Comparison of ENCODE assay signal across 9 mouse cellular contexts in genomic region chr15:31344811-31345211, GRCm38 (mm10). TPM values are rescaled to one million over a fixed set of nuclear protein-coding genes. Genes with fewer than 3 reads are reported as not detected.
DNase-seq lines count a peak whose midpoint lies in the region; ATAC-seq and TF ChIP-seq lines count a peak whose summit lies in the region.
"Had no signal": no experiment of that assay in that cellular context is flagged by ENCODE, and none has a peak within 500 bp of the region (broad histone marks: within the 10 kb centered on the region; RNA-seq: fewer than 3 reads in every experiment).

No protein-coding gene starts in this region.

- in situ Hi-C loops in Patski (cut with MboI; ENCODE audit: low pct_unique_long_range_greater_than_20kb): loop anchor here (10.0 kb wide), 1 partner anchor 920 kb away; no protein-coding TSS in a partner anchor

- CTCF ChIA-PET in Patski (lab: Charles Lee): interaction anchor here (1.0 to 1.5 kb wide), 3 partner anchors 9 to 103 kb away, joined by 3 to 4 read pairs (median 4); no protein-coding TSS in a partner anchor

- POLR2A ChIA-PET in Patski (lab: Charles Lee): interaction anchor here (0.6 to 1.0 kb wide), 3 partner anchors 9 to 108 kb away, joined by 3 to 6 read pairs (median 4); no protein-coding TSS in a partner anchor

- DNase-seq in left cerebral cortex, adult 18-20 months (ENCODE audit: low spot score in 2 of 2): peak; percentile 73 to 74
- DNase-seq in left cerebral cortex, postnatal 4 days: no peak
- no peak for DNase-seq in Patski (ENCODE audit: low read depth, low spot score)
- peak; percentile 75 to 86 for DNase-seq in layer of hippocampus, adult 8-10 months (ENCODE audit: low spot score in 2 of 2)
- DNase-seq in right cerebral cortex, postnatal 14 days: peak; percentile 52
- DNase-seq in adrenal gland, postnatal 25 days: no peak
- DNase-seq in heart, postnatal 10 days: no peak
- DNase-seq: lung, postnatal 14 days had no signal

- ATAC-seq in Patski: peak; percentile 27
- no peak for ATAC-seq in erythroid progenitor cell, adult 5-6 weeks (replicated peaks; ENCODE audit: low FRiP score, poor library complexity, severe bottlenecking)

- no peak for TF ChIP-seq CTCF in Patski (IDR thresholded peaks at IDR 0.05)

- intact Hi-C loops in left cerebral cortex, postnatal 4 days (cut with DNase I): no loop called here
- intact Hi-C loops in heart, postnatal 10 days (cut with DNase I): loop anchor here (2.0 kb wide), 1 partner anchor 20 kb away; no protein-coding TSS in a partner anchor

- no peaks in the 10 kb centered on the region for H3K27me3 ChIP-seq in Patski

RNA-seq across cellular contexts. Expression of gene Ankrd33b, which starts 22.7 kb away (rescaled TPM):
- 10 to 100 TPM; 81.7 to 87.2 TPM for total RNA-seq in left cerebral cortex, adult 18-20 months (2021)
- 1 to 10 TPM; 1.2 to 1.3 TPM for total RNA-seq in left cerebral cortex, postnatal 4 days (2021)
- polyA plus RNA-seq in Patski (2021): 9.3 TPM
- 10 to 100 TPM; 60.2 to 64.2 (median 61.8) TPM for total RNA-seq in layer of hippocampus, adult 8-10 months (2022)
- 0.84 and 1.8 TPM in 2 replicates for total RNA-seq in erythroid progenitor cell, adult 5-6 weeks (2015; ENCODE audit: low replicate concordance)
- under 0.01 and 3.9 TPM in 2 replicates for total RNA-seq in erythroid progenitor cell, adult 5-6 weeks (2017; ENCODE audit: low replicate concordance)
- total RNA-seq in adrenal gland, postnatal 25 days (2021): 0.82 and 1.5 TPM in 2 replicates
- total RNA-seq in heart, postnatal 10 days (2021): 10 to 100 TPM; 16.2 to 17.4 TPM

Comparison
In these comparisons a context has a peak if more than half of its experiments do, and no peak if none do; other contexts are left out.
1. DNase-seq: peak in left cerebral cortex, adult 18-20 months (2 of 2), layer of hippocampus, adult 8-10 months (2 of 2) and right cerebral cortex, postnatal 14 days (single experiment); none in left cerebral cortex, postnatal 4 days (single experiment), Patski (single experiment), adrenal gland, postnatal 25 days (single experiment) and heart, postnatal 10 days (0 of 2).